Mouse (Mus musculus) CD4-positive, CD25-positive, alpha-beta regulatory T cell, adult 2 months (primary cell): ENCODE data around the gene Pfdn6.

Source experiments
- DNase-seq: peaks from one replicate; pipeline ENCODE4 v3.0.0-alpha.2; 2012; ENCODE audit warnings: low read depth, low spot score

The Pfdn6 gene

DNA sequence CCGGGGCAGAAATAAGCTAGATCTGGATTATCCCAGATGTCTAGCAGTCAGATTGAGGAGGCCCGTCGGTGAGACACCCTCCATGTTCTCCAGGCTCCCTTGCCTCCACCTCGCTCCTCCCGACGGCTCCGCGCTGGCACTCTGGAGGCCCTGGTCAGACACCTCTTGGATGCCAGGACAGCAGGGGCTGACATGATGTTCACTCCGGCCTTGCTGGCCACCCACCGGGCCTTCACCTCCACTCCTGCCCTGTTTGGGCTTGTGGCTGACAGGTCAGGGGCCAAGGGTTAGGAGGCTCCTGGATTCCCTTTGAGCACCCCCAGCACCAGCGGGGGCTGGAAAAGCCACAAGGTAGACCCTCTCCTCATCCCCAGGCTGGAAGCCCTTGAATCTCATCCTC is 8.2 kb downstream of the Pfdn6 start:
- DNase-seq: no peak

DNA sequence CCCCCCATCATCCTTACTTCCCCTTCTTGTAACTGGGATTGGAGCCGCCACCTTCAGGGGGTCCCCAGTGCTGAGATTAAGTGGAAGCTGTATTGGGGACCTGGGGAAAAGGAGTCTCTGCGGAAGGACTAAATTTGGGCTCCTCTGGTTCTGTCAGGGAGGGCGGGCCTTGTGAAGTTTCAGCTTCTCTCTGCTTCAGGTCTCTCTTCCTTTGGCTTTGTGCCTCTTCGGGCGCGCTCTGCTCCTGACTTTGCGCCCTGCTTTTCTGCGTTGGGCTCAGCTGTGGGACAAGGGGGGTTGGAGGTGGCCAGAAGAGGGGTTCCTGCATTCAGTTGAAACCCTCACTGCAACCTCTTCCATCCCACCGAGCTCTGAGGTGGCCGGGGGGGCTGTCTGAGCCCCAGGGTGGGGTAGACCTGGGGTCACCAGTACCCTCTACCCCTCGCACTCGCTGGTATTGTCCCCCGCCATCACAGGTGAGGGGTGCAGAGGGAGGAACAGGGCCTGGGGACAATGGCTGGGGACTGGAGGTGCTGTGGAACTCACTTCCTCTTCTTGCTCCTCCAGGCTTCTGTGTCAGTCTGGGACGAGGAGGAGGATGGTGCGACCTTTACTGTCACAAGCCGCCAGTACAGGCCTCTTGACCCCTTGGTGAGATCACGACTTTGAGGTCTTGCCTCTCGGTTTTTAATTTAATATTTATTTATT is 8.8 kb downstream of the Pfdn6 start:
- peak; percentile 63 for DNase-seq

DNA sequence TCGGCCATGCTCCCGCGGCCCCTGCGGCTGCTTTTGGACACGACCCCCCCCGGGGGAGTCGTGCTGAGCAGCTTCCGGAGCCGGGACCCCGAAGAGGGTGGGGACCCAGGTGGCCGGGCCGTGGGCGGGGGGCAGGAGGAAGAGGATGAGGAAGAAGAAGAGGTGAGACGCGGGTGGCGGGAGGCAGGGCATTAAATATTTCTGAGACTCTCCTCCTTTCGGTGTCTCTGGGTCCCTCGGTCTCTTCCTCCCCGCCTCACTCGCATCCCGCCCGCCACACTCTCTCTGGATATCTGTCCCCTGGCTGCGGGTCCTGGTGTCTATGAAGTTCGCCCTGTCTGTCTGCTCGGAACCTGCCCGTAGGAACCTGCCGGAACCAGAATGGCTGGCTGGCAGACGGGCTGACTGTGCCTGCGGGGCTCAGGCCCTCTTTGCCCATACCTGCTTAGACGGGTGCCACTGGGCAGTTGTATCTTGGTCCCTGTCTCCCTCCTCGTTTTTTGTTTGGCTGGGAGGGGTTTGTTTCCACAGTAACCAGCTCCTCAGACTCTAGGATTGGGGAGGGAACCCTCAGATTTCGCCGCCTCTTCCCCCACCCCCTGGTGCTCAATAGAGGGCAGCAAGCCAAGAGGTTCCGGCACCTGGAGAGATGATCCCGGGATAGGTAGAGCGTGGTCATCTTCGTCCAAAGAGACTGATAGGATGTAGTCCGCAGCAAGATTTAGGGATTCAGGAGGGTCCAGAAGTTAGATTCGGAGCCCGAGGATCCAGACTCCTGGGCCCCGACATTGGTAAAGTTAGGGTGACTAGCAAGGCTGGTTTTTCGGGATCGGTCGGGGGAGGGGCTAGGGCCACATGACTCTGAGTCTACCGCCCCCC is 9.6 kb downstream of the Pfdn6 start:
- DNase-seq: peak; percentile 76

GRCm38 (mm10) chr17:33929371-33930279 is 10.5 kb downstream of the Pfdn6 start, which contains the start of gene Rgl2:
TSS of gene Rgl2 (plus strand) at chr17:33929543.
- DNase-seq: peak; percentile 95

- DNase-seq: no peak
Observed at GRCm38 (mm10) chr17:33928251-33928947, 11.7 kb downstream of the Pfdn6 start.

- peak; percentile 54 for DNase-seq
Observed at GRCm38 (mm10) chr17:33926207-33926932, 13.8 kb downstream of the Pfdn6 start.

DNA sequence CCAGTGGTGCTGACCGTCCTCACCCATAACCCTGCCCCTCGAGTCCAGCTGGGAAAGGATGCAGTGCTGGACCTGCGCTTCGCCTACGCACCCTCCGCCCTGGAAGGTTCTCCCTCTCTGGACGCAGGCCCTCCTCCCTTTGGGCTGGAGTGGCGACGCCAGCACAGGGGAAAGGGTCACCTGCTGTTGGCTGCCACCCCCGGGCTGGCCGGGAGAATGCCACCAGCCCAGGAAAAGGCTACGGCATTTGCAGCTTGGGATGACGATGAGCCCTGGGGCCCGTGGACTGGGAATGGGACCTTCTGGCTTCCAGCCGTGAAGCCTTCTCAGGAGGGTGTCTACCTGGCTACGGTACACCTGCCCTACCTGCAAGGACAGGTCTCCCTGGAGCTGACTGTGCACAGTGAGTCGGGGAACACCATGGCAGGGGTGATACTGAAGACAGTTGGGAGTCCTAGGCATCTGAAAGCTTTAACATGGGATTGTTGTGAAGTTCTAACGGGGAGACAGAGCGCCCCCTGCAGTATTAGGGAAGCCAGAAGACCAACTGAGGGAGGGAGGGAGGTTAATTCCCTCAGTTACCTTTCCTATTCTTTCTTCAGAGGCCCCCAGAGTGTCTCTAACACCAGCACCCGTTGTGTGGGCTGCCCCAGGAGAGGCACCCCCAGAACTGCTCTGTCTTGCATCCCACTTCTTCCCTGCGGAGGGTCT is 14.6 kb downstream of the Pfdn6 start:
- peak; percentile 40 for DNase-seq

GRCm38 (mm10) chr17:33924577-33925283 is 15.4 kb downstream of the Pfdn6 start:
- DNase-seq: peak; percentile 79

DNA sequence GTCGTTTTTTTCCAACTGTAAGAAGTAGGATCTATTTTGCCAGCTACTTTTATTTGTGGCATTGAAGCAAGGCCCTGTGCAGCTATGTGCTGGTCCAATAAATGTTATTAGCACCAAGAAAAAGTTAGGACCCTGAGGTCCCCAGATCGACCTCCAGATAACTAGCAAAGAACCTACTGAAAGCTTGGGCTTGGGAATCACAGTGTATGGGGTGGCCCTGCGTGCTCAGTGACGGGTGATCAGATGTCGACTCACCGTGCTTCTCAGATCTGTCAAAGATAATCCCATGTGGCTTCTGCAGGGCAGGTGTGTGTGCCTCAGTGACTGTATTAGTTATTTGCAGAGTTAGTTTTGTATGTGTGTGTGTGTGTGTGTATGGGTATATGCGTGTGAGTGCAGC is 18.8 kb downstream of the Pfdn6 start:
- DNase-seq: no peak

DNA sequence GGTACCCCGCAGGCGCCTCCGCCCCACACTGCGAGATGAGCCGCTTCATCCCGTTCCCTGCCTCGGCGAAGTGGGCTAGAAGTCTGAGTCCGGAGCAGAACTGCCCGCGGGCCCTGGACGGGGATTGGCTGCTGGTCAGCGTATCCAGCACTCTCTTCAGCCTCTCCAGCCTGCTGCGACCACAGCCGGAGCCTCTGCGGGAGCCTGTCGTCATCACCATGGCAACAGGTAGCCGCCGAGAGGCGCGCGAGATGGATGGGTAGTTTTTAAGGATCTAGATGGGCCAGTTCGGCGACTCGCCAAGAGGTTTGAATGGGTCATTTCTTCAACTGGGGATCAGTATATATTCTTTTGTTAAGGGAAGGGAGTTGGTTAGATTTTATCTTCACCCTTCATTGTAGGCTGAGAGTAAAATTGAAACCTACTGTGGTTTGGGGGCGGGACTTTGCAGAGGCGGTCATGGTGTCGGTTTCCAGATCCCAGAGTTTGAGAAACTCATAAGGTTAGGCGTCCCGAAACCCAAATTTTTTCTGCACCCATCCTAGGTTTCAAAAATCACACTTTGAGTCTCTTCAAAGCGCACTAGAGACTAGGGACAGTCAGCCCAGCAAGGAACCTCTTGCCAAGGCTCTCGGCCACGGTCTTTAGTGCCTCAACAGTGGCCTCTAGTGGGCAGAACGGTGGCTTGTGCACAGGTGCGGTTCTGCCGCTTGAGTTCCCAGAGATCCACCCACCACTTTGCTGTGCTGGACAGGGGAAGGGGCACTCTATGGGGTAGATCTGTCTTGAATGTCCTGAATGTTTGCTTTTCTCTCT is 19.7 kb downstream of the Pfdn6 start:
- DNase-seq: peak; percentile 92

DNA sequence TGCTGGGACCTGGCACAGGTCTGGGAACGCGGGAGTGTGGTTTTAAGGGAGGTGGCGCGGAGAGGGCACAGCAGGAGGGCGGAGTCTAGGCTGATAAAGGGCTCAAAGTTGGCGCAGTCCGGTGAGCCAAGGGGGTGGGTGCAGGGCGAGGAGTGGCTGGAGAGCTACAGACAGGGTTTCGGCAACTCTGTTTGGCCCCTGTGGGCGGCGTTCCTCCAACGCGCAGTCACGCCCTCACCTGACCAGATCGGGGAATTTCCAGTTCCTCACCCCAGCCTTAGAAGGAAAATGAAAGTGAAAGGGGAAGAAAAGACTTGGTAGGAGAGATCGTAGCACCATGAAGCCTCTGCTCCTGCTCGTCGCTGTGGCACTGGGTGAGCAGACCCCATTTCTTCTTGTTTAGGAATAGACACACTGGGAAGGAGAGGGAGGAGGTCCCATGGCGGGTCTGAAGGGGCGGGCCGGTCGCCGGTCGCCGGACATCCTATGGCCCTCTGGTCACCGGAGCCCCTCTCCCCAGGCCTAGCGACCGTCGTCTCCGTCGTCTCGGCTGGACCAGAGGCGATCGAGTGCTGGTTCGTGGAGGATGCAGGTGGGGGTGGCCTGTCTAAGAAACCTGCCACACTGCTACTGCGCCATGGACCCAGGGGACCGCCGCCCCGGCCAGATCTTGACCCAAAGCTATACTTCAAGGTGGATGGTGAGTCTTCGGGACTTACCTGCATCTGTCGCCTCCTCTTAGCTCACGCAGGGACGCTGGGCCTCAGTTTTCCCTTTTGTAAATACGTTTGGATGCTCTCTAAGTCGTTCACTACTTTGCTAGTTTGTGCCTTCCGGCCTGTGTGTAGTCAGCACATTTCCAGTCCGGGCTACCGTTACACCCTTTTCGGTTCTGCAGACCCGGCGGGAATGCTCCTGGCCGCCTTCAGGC is 20.5 kb downstream of the Pfdn6 start:
- DNase-seq: peak; percentile 91

GRCm38 (mm10) chr17:33918293-33919203 is 21.6 kb downstream of the Pfdn6 start:
- peak; percentile 71 for DNase-seq

DNA sequence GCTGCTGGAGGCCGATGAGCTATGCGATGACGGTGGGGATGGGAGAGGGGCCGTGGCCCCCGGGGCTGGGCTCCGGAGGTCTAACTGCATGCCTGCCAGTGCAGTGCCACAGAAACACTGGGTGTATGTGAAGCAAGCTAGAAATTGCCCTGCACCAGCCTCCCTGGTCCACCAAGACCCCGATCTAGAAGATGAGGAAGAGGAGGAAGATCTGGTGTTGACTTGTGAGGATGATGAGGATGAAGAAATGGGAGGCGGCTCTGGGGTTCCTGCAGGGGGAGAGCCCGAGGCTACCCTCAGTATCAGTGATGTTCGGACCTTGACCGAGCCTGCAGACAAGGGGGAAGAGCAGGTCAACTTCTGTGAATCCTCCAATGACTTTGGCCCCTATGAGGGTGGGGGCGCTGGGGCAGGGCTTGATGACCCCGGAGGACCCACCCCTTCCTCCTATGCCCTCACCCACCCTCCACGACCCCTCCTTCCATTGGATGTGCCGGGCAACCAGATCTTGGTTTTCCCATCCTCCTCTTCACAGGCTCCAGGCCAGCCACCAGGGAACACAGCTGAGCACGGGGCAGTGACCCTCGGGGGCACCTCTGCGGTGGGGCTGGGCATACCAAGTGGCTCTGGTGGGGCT is 22.4 kb downstream of the Pfdn6 start:
- no peak for DNase-seq

DNA sequence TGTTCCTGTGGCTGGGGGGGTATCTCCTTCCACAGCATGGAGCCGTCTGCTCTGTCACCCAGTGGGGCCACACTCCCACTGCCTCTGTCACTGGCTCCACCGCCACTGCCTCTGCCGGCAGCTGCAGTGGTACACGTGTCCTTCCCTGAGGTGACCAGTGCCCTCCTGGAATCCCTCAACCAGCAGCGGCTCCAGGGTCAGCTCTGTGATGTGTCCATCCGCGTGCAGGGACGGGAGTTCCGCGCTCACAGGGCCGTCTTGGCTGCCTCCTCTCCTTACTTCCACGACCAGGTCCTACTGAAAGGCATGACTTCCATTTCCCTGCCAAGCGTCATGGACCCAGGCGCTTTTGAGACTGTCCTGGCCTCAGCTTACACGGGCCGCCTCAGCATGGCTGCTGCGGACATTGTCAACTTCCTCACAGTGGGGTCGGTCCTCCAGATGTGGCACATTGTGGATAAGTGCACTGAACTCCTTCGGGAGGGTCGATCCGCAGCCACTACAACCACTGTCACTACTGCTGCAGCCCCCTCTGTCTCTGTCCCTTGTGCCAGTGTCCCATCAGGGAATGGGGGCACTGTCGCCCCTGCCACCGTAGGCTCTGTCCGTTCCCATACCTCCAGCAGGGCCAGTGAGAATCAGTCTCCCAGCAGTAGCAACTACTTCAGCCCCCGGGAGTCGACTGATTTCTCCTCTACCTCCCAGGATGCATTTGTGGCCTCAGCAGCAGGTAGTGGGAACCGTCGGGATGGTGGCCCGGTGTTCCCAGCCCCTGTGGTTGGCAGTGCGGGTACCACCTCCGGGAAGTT is 23.1 kb downstream of the Pfdn6 start:
- DNase-seq: no peak

DNA sequence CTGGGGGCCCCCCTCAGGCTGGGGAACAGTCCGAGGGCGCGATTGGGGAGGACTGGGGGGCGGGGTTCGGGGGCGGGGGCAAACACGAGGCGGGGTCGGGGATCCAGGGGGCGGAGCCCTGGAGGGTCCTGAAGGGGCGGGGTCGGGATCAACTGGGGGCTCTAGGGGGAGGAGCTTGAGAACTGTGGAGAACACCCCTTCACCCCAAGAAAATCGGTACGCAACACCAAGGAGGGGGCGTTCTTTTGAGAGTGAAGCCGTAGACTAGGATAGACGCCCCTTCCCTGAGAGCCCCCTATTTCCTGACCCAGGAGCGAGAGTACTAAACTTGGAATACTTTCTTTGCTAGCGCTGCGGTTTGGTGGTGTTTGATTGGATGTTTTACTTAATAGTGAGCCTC is 23.8 kb downstream of the Pfdn6 start:
- DNase-seq: no peak
